Mouse (Mus musculus) forebrain, embryonic 13.5 days (tissue): ENCODE data around the gene Obox2. TPM values are rescaled to one million over a fixed set of nuclear protein-coding genes. Genes with fewer than 3 reads are reported as not detected.
"Not testable (repeated sequence)": the region's sequence is repeated elsewhere in the genome, so short reads cannot be mapped to it uniquely, and the experiment has no call there.

Source experiments
- ATAC-seq: fragments of 200-750 bp; cut with Nextera tagmentation; 2 replicates; pipeline ENCODE4 v1.8.0; 2017
- H3K27ac ChIP-seq: fragments of 300-500 bp; sonication (generic); 2 replicates; pipeline ENCODE4 v1.5.1; 2015; ENCODE audit warnings: inconsistent platforms, mild to moderate bottlenecking, moderate library complexity
- H3K27me3 ChIP-seq: fragments of 300-500 bp; sonication (generic); 2 replicates; pipeline ENCODE4 v1.6.1; 2015; ENCODE audit warnings: mild to moderate bottlenecking, inconsistent platforms
- H3K36me3 ChIP-seq: fragments of 300-500 bp; sonication (generic); 2 replicates; pipeline ENCODE4 v1.6.1; 2015; ENCODE audit warnings: mild to moderate bottlenecking, inconsistent platforms; ENCODE audit not compliant: poor library complexity, severe bottlenecking
- H3K4me1 ChIP-seq: fragments of 300-500 bp; sonication (generic); 2 replicates; pipeline ENCODE4 v1.6.1; 2015; ENCODE audit warnings: inconsistent platforms
- H3K4me2 ChIP-seq: fragments of 300-500 bp; sonication (generic); 2 replicates; pipeline ENCODE4 v1.6.1; 2015; ENCODE audit warnings: inconsistent platforms, mild to moderate bottlenecking, moderate library complexity
- H3K4me3 ChIP-seq: fragments of 300-500 bp; sonication (generic); 2 replicates; pipeline ENCODE4 v1.5.1; 2015; ENCODE audit warnings: mild to moderate bottlenecking, inconsistent platforms
- H3K9ac ChIP-seq: fragments of 300-500 bp; sonication (generic); 2 replicates; pipeline ENCODE4 v1.6.1; 2015; ENCODE audit warnings: mild to moderate bottlenecking, inconsistent platforms
- H3K9me3 ChIP-seq: fragments of 300-500 bp; sonication (generic); replicated peaks from 2 replicates; pipeline ENCODE4 v1.6.1; 2016; ENCODE audit warnings: inconsistent platforms
- WGBS: fragments of 180-500 bp; shearing (Covaris S2); methylation state at CpG from one replicate; pipeline ENCODE4 v1.1.7; 2015; 5-methylcytosine and 5-hydroxymethylcytosine counted together
- polyA plus RNA-seq: library from polyadenylated mRNA; unstranded; fragments of >200 nt; fragmentation: Nextera tagmentation; extraction: Ambion mirVana; gene quantifications from 2 replicates; pipeline ENCODE4 v1.2.1, GENCODE M21; 2015

Gene Obox2
- polyA plus RNA-seq = not detected in 2 replicates

- ATAC-seq, H3K4me2 ChIP-seq: not testable (repeated sequence)
These were observed at the start of gene Obox2, which contains the start of gene Obox1 for GRCm38 (mm10) chr7:15388421-15388998. Gene Obox2 (plus strand): TSS chr7:15388721. Gene Obox1 (plus strand): TSS chr7:15388948.

GRCm38 (mm10) chr7:15399147-15399874 lies 10.8 kb downstream of the Obox2 start:
- WGBS = 66% methylated on average over 3 of the region's 3 CpGs
- not testable (repeated sequence) for H3K27ac ChIP-seq, ATAC-seq, H3K9ac ChIP-seq, H3K4me3 ChIP-seq, H3K27me3 ChIP-seq, H3K36me3 ChIP-seq, H3K4me2 ChIP-seq, H3K4me1 ChIP-seq
- H3K9me3 ChIP-seq = peaks cover 33% of the 10 kb centered on the region

More at GRCm38 (mm10) chr7:15388421-15388998, at the start of gene Obox2, which contains the start of gene Obox1:
- not testable (repeated sequence) for H3K4me1 ChIP-seq, H3K27ac ChIP-seq, H3K9me3 ChIP-seq, H3K4me3 ChIP-seq, H3K9ac ChIP-seq, H3K27me3 ChIP-seq, H3K36me3 ChIP-seq
- WGBS = no CpG with 5 or more reads among the region's 2 CpGs

GRCm38 (mm10) chr7:15406816-15407215 lies 18.3 kb downstream of the Obox2 start:
- not testable (repeated sequence) for H3K4me1 ChIP-seq, H3K27ac ChIP-seq, H3K4me2 ChIP-seq, H3K4me3 ChIP-seq, ATAC-seq, H3K9ac ChIP-seq, H3K36me3 ChIP-seq, H3K27me3 ChIP-seq, H3K9me3 ChIP-seq
- WGBS = 89% methylated on average over 10 of the region's 10 CpGs

- not testable (repeated sequence) for H3K4me3 ChIP-seq, ATAC-seq, H3K4me1 ChIP-seq, H3K27ac ChIP-seq, H3K36me3 ChIP-seq, H3K4me2 ChIP-seq, H3K27me3 ChIP-seq, H3K9ac ChIP-seq
- 86% methylated on average over 9 of the region's 9 CpGs for WGBS
- H3K9me3 ChIP-seq = peaks cover 13% of the 10 kb centered on the region
These were observed 29.5 kb downstream of the Obox2 start for GRCm38 (mm10) chr7:15418046-15418445.

- not testable (repeated sequence) for H3K27ac ChIP-seq, H3K4me2 ChIP-seq, H3K27me3 ChIP-seq, ATAC-seq, H3K4me1 ChIP-seq, H3K9ac ChIP-seq, H3K4me3 ChIP-seq, H3K36me3 ChIP-seq
- H3K9me3 ChIP-seq = peaks cover 12% of the 10 kb centered on the region
- 84% methylated on average over 4 of the region's 4 CpGs for WGBS
These were observed 37.0 kb downstream of the Obox2 start for GRCm38 (mm10) chr7:15425537-15425936.

Other genes with a start within 250 kb of the Obox2 start
- not detected in 2 replicates for gene Obox1, start 227 bp downstream of the Obox2 start, polyA plus RNA-seq